Mouse (Mus musculus) lung, postnatal 14 days (tissue): ENCODE data around the gene Gm21994.
"Not testable (repeated sequence)": the region's sequence is repeated elsewhere in the genome, so short reads cannot be mapped to it uniquely, and the experiment has no call there.

ENCODE experiments used
- DNase-seq: peaks from one replicate; pipeline ENCODE4 v3.0.0; 2021

Gene Gm21994

DNA sequence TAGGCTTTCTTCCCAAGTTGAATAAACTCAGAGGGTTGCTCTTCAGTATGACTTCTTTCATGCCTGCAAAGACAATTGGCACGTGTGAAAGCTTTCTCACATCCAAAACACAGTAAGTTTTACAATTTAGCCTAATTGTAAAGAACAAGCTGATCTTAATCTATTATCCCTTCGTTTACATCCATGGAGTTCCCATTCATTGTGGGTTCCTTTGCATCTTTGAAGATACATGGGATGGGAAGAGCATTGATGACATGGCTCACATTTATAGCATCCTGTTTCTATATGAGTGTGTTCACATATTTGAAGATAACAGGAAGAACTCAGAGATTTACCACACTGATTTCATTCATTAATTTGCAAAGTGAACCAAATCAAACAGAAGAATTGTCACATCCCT is at the start of gene Gm21994:
Gene Gm21994, minus strand, starts transcription at position 101 of the 400 bp plus-strand sequence.
- not testable (repeated sequence) for DNase-seq

DNA sequence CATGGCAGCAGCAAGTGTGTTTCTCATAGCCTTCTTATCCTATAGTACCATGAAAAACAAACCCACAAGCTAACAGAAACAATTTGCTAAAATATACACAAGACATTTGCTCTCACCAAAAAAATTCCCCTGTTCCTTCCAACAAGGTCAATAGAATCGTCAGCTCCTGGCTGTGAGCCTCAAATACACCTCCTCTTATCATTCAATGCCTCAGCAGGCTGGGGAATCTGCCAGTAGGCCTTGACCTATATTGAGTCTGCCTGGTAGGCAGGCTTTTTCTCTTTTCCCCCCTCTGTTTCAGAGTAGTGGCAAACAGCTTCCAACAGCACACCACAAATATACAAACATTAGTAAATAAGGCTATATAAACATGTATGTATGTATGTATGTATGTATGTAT is 43.7 kb upstream of the Gm21994 start:
- DNase-seq: no peak

DNA sequence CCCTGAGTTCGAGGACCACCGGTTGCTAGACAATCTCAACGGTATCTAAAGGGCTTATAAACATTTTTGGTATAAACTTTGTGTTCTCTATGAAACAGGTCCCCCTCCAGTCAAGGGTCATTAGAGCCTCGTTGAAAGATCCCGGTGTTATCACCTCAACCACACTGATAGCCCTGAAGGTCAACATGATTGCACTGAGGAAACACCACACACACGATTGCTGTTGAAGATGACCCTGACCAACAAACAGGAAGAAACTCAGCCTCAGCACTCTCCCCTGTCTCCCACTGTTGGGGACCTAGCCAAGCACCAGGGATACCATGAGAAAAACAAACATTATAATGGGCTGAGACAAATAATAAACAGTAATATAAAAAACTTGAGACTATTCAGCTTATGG is 38.3 kb upstream of the Gm21994 start:
- no peak for DNase-seq

DNA sequence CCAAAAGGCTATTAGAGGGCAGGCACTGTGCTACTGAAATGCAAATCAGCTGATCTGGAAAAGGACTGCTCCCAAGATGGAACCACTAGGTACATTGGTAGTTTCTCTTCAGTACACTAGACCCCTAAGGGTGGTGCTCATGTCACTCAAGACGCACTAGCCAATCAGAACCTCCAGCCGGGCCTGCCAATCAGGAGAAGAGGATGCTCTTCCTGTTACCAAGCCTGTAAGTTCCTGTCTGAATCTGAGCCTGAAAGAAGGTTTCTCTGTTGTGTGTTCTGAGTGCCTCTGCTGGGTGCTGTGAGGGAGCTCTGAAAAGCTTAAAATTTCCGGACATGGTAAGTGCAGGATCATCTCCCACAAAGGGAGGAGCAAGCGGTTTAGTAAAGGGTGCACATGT is 1.9 kb upstream of the Gm21994 start, which contains the start of gene Gm14124:
Gene Gm14124, plus strand, starts transcription at position 227 of the 400 bp plus-strand sequence.
- not testable (repeated sequence) for DNase-seq

DNA sequence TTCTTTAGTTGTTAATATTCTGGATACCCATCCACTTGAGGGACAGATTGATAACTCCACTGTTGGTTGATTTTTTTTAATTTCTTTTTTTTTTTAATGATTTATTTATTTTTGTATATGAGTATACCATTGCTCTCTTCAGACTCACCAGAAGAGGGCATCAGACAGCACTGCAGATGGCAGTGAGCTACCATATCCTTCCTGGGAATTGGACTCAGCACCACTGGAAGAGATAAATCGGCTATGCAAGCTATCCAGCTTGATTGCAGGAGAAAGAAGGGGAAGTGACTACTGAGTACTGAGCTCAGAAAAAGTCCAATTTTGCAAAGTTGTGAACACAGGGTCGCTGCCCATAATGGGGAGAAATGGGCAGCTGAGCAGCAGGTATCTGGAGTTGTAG is 1.5 kb upstream of the Gm21994 start:
- not testable (repeated sequence) for DNase-seq

DNA sequence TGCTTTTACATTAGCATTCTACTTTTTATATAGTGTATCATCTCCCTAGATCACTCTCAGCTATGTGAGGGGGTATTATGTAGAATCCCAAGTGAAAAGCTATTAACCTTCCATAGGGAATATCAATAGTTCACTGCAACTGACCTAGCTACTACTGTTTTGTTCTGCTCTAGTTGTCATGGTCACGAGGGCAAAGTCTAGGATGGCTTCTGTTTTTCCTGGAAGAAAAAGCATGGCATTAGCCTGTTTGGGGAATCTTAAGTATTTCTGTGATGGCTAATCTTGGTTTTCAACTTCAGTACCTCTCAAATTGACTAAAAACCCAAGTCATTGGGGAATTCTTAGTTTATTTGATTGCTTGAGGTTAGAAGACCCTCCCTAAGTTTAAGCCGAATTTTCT is 12.2 kb downstream of the Gm21994 start:
- no peak for DNase-seq

DNA sequence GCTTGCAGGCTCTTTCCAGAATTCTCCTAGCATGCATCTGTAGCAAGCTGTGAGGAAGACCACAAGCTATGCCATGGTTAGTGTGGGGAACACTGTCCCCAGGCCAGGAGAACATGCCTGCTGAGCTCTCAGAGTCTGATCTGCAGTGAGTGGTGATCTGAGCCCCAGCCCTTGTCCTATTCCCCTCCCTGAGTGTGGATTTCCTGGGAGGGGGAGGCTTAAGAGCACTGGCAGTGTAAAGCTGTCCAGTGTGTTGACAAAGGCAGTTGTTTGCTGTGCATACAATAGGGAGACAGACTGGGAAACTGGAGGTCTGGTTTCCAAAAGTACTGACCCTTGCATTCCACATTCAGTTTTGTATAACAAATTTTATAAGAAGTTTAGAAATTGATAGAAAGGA is 32.1 kb downstream of the Gm21994 start:
- DNase-seq: not testable (repeated sequence)

DNA sequence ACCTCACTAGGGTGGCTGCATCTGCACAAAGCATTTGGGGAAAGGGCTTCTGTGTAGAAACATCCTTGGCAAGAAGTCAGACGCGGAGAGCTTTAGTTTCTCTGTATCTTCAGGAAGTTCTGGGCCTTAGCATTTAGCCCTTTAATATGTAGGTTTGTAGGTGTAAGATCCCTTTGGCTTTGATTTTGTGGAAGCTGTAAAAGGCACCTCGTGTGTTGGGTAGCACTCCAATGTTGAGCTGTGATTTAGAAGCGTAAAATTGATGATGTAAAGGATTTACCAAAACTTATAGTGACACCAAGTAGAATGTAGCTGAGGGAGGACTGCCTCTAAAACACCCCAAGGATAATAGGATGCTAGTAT is 37.0 kb downstream of the Gm21994 start:
- DNase-seq: not testable (repeated sequence)

DNA sequence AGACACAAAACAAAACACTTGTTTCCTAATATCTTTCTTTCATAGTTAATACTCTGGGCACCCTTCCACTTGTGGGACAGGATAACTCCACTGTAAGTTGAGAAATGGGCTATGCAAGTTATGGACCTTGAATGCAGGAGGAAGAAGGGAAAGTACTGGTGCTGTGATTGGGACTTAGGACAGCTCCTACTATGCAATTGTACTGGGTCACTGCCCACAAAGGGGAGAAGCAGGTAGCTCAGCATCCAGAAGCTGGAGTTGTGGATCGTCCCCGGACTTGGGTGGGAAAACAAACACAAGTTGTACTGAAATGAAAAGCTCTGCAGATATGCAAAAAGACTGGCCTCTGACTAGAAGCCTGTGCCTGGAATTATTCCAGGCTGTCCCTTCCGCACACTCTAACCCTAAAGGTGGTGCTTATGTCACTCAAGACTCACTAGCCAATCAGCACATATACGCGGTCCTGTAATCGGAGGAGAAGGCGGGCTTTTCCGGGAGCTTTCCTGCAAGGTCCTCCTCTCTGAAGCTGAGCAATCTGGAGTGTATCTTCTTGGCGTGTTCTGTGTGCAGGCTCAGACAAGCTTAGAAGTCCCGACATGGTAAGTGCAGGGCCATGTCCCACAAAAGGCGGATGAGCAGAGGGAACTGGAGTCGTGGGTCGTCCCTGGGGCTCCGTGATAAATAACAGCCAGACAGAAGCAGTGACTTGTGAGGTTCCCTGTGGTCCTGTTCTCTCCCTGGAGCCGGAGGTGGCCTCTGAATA is 37.6 kb downstream of the Gm21994 start, which contains the start of gene Zfp937:
Gene Zfp937, plus strand, starts transcription at position 474 of the 763 bp plus-strand sequence.
- DNase-seq: peak; percentile 70
